Mouse (Mus musculus) mesoderm, embryonic 11.5 days (tissue): ENCODE results near the gene Rps24.

ENCODE experiments used
- DNase-seq: peaks from one replicate; pipeline ENCODE4 v3.0.0-alpha.2; 2012; ENCODE audit warnings: low read depth, low spot score

Rps24 gene

DNA sequence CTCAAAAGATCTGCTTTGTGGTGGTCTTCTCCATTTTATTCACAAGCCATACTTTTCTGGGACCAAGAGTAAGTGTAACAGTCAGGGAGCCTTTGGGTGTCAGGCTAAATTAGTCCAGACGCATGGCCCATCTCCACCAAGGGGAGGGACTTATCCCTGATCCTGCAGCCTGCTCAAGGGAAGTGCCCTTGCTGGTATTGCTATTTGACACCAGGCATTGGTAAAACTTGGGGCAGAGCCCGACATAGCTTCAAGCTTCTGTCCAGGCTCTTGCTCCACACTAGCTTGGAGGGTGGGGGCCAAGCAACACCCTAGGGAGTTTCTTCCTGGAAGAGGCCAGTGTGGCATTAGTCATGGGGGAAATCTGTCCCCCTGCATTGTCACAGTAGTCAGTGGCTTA lies 23.8 kb downstream of the Rps24 start:
- no peak for DNase-seq

- no peak for DNase-seq
Observed at GRCm38 (mm10) chr14:24512527-24513161, 25.7 kb downstream of the Rps24 start.

GRCm38 (mm10) chr14:24521597-24521996 lies 34.7 kb downstream of the Rps24 start:
- no peak for DNase-seq

DNA sequence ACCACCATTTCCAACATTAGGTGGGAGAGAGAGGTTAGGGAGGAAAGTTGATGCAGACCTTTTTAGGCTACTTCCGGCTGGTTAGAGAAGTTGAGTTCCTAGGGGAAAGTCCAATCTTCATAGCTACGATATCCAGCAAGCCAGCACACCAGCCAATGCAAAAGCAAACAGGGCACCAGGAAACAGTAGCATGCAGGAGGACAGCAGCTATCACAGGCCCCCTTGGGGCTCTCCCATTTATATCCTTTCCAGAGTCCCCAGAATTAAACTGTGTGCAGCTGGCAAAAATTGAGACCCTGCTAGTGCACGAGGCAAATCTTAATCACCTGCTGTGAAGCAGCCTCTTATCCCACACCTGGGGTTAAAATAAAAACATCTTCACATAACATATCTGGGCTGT lies 38.2 kb downstream of the Rps24 start:
- DNase-seq, result no peak

- DNase-seq, result no peak
Observed at GRCm38 (mm10) chr14:24525677-24526415, 38.9 kb downstream of the Rps24 start.

GRCm38 (mm10) chr14:24526440-24526839 lies 39.5 kb downstream of the Rps24 start:
- no peak for DNase-seq

DNA sequence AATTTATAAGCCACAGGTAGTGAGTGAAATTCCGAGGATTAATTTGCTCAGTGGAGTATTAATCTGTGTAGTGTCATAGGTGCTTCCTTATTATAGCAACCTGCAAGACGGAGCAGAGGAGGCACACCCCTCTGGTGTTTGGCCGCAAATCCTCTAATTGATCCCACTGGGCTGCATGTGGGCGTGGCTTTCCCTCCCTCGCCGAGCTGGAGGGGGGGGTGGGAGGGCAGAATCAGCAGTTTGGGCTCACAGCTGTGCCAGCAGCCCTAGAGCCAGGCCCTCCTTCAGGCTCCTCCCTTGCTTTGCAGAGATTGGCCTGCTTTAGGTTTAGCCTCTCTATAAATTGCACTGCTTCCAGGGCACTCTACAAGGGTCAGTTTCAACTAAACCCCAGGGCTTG lies 43.3 kb downstream of the Rps24 start:
- DNase-seq, result peak; percentile 56

DNA sequence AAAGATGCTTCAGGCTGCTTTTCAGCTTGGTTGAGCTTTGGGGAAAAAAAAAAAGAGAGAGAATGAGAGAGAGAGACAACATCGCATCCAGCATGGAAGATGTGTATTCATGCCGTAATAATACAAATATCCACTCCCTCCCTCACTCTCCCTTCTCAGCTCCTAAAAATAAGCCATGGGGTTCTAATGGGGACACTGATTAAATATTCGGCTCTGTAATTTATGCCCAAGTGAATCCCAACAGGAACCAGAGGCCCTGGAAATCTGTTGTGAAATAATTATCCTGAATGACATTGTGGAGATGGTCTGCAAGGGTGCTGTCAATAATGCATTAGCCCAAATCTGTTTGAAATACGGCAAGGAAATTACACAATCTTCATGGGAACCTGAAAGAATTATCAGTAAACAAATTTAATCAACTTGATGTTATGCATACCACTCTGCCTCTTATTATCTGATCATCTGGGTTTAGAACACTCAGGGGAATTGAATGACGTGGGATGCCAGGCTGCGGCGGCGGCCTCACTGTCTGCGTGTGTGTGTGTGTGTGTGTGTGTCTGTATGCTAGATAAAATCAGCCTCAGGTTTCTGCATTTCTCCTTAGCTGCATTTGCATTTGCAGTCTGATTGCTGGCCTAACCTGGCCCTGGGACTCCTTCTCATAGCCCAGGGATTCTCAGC lies 48.1 kb downstream of the Rps24 start:
- DNase-seq, result no peak

GRCm38 (mm10) chr14:24542901-24543300 lies 56.0 kb downstream of the Rps24 start:
- no peak for DNase-seq

DNA sequence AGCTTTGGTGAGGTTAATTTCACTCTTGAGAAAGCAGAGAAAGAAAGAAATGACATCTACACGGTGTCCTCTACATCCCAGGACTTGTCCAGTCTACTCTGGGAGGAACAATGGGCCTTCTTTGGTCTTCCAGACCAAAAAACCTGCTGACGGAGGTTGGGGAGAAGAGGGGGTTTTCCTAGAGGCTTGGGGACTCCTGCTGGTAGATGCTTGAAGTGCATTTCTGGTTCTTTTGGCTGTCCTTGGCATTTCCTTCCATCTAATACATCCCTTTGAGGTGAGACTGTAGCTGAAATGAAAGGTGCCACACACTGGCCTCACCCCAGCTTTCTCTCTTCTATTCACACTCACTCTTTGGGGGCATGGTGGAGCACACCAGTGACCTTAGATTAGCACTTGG lies 57.1 kb downstream of the Rps24 start:
- DNase-seq, result no peak
